Mouse (Mus musculus) intestine, embryonic 14.5 days (tissue): ENCODE measurements around the gene Fam71e2. TPM values are rescaled to one million over a fixed set of nuclear protein-coding genes. Genes with fewer than 3 reads are reported as not detected.

Source experiments
- ATAC-seq: fragments of 200-750 bp; cut with Nextera tagmentation; replicated peaks from 2 replicates; pipeline ENCODE4 v1.8.0; 2017; ENCODE audit warnings: low read depth, moderate number of reproducible peaks, moderate TSS enrichment, moderate library complexity; ENCODE audit not compliant: low FRiP score, low TSS enrichment
- DNase-seq: peaks from one replicate; pipeline ENCODE4 v3.0.0-alpha.2; 2018; ENCODE audit warnings: low spot score
- H3K27ac ChIP-seq: fragments of 300-500 bp; sonication (generic); 2 replicates; pipeline ENCODE4 v1.5.1; 2014; ENCODE audit warnings: low read depth, mild to moderate bottlenecking, control low read depth
- H3K27me3 ChIP-seq: fragments of 300-500 bp; sonication (generic); replicated peaks from 2 replicates; pipeline ENCODE4 v1.6.1; 2014; ENCODE audit warnings: low read length, control low read depth; ENCODE audit not compliant: control insufficient read depth, insufficient read depth
- H3K36me3 ChIP-seq: fragments of 300-500 bp; sonication (generic); 2 replicates; pipeline ENCODE4 v1.6.1; 2014; ENCODE audit warnings: low read length, control low read depth; ENCODE audit not compliant: control insufficient read depth, insufficient read depth
- H3K4me1 ChIP-seq: fragments of 300-500 bp; sonication (generic); replicated peaks from 2 replicates; pipeline ENCODE4 v1.6.1; 2014; ENCODE audit warnings: low read length, control low read depth, mixed read lengths; ENCODE audit not compliant: control insufficient read depth, insufficient read depth
- H3K4me2 ChIP-seq: fragments of 300-500 bp; sonication (generic); 2 replicates; pipeline ENCODE4 v1.6.1; 2014; ENCODE audit warnings: low read length
- H3K4me3 ChIP-seq: fragments of 300-500 bp; sonication (generic); 2 replicates; pipeline ENCODE4 v1.5.1; 2014; ENCODE audit warnings: low read depth, low read length, control low read depth, mixed read lengths
- H3K9ac ChIP-seq: fragments of 300-500 bp; sonication (generic); 2 replicates; pipeline ENCODE4 v1.6.1; 2014; ENCODE audit warnings: mild to moderate bottlenecking, low read length
- H3K9me3 ChIP-seq: fragments of 300-500 bp; sonication (generic); 2 replicates; pipeline ENCODE4 v1.6.1; 2016; ENCODE audit warnings: low read length, control low read depth; ENCODE audit not compliant: control insufficient read depth
- WGBS: fragments of 180-500 bp; shearing (Covaris S2); extraction: QIAGEN DNeasy Blood & Tissue Kit; methylation state at CpG from one replicate; pipeline ENCODE4 v1.1.7; 2014; 5-methylcytosine and 5-hydroxymethylcytosine counted together
- polyA plus RNA-seq: library from polyadenylated mRNA; unstranded; fragments of >200 nt; fragmentation: Nextera tagmentation; extraction: Ambion mirVana; gene quantifications from 2 replicates; pipeline ENCODE4 v1.2.1, GENCODE M21; 2014

Fam71e2 gene
- polyA plus RNA-seq, 1 experiment from 2014 or later = not detected

GRCm38 (mm10) chr7:4739041-4739543, 32.0 kb downstream of the Fam71e2 start:
- H3K27ac ChIP-seq = peak overlapping the region; percentile 73
- 0 out of 2 replicates have a peak overlapping the region, but pooled peaks have one; percentile 14 for H3K9ac ChIP-seq
- 55% methylated on average over 10 of the region's 10 CpGs for WGBS

GRCm38 (mm10) chr7:4732968-4733392, 38.1 kb downstream of the Fam71e2 start:
- DNase-seq (no peak), ATAC-seq (peak; percentile 73; the same call in 1 of the 2 replicates)
- H3K36me3 ChIP-seq = no peaks in the 10 kb centered on the region
- no peak overlapping the region for H3K9ac ChIP-seq
- H3K4me1 ChIP-seq = no peaks in the 10 kb centered on the region
- no peaks in the 10 kb centered on the region for H3K27me3 ChIP-seq
- H3K27ac ChIP-seq = no peak overlapping the region
- no peak overlapping the region for H3K4me3 ChIP-seq
- H3K4me2 ChIP-seq = no peak overlapping the region
- H3K9me3 ChIP-seq = no peaks in the 10 kb centered on the region
- 60% methylated on average over 6 of the region's 6 CpGs for WGBS

More at GRCm38 (mm10) chr7:4739041-4739543, 32.0 kb downstream of the Fam71e2 start:
- Histone ChIP-seq H3K27me3 (no peaks in the 10 kb centered on the region), H3K4me3 (peak overlapping the region; percentile 36), H3K36me3 (peaks cover 19% of the 10 kb centered on the region; the same call in 1 of the 2 replicates), H3K9me3 (no peaks in the 10 kb centered on the region), H3K4me2 (peak overlapping the region; percentile 60), H3K4me1 (peaks cover 25% of the 10 kb centered on the region)
- DNase-seq = no peak
- no peak for ATAC-seq

GRCm38 (mm10) chr7:4731090-4731489, 40.0 kb downstream of the Fam71e2 start:
- Histone ChIP-seq H3K4me1 (no peaks in the 10 kb centered on the region), H3K4me3 (no peak overlapping the region), H3K27ac (no peak overlapping the region), H3K9ac (no peak overlapping the region), H3K36me3 (no peaks in the 10 kb centered on the region), H3K27me3 (no peaks in the 10 kb centered on the region), H3K4me2 (no peak overlapping the region), H3K9me3 (no peaks in the 10 kb centered on the region)
- DNase-seq (no peak), ATAC-seq (no peak)
- 83% methylated on average over 5 of the region's 5 CpGs for WGBS

GRCm38 (mm10) chr7:4725169-4725568, 45.9 kb downstream of the Fam71e2 start, which contains the start of gene Tmem150b:
Gene Tmem150b, minus strand, starts transcription at chr7:4725249.
- Histone ChIP-seq H3K9ac (no peak within 1 kb of the TSS), H3K36me3 (no peaks in the 10 kb centered on the region), H3K4me2 (peak within 1 kb of the TSS; percentile 59), H3K27ac (peak within 1 kb of the TSS; percentile 77), H3K4me1 (peaks cover 4% of the 10 kb centered on the region; the same call in 1 of the 2 replicates), H3K27me3 (no peaks in the 10 kb centered on the region), H3K4me3 (no peak within 1 kb of the TSS), H3K9me3 (no peaks in the 10 kb centered on the region)
- ATAC-seq (no peak; the same call in 1 of the 2 replicates), DNase-seq (no peak)
- 76% methylated on average over 7 of the region's 7 CpGs for WGBS

GRCm38 (mm10) chr7:4724359-4724758, 46.7 kb downstream of the Fam71e2 start:
- Histone ChIP-seq H3K4me3 (no peak overlapping the region), H3K36me3 (no peaks in the 10 kb centered on the region), H3K9ac (no peak overlapping the region), H3K4me2 (peak overlapping the region; percentile 59), H3K4me1 (peaks cover 4% of the 10 kb centered on the region; the same call in 1 of the 2 replicates), H3K27me3 (no peaks in the 10 kb centered on the region), H3K27ac (peak overlapping the region; percentile 77), H3K9me3 (no peaks in the 10 kb centered on the region)
- no peak for DNase-seq
- 30% methylated on average over 3 of the region's 3 CpGs for WGBS
- ATAC-seq = peak; percentile 3; the same call in 1 of the 2 replicates

GRCm38 (mm10) chr7:4723508-4723907, 47.6 kb downstream of the Fam71e2 start:
- 37% methylated on average over 12 of the region's 12 CpGs for WGBS
- ATAC-seq (no peak), DNase-seq (no peak)
- no peaks in the 10 kb centered on the region for H3K36me3 ChIP-seq
- no peaks in the 10 kb centered on the region for H3K9me3 ChIP-seq
- H3K27me3 ChIP-seq = no peaks in the 10 kb centered on the region
- H3K4me1 ChIP-seq = peaks cover 4% of the 10 kb centered on the region; the same call in 1 of the 2 replicates
- H3K9ac ChIP-seq = 0 out of 2 replicates have a peak overlapping the region, but pooled peaks have one; percentile 3
- H3K4me3 ChIP-seq = peak overlapping the region; percentile 30
- H3K4me2 ChIP-seq = peak overlapping the region; percentile 59
- H3K27ac ChIP-seq = peak overlapping the region; percentile 77; the same call in 1 of the 2 replicates

- DNase-seq = no peak
- WGBS = 89% methylated on average over 3 of the region's 3 CpGs
Measured at GRCm38 (mm10) chr7:4719276-4719675, 51.8 kb downstream of the Fam71e2 start.

GRCm38 (mm10) chr7:4716955-4717354, 54.1 kb downstream of the Fam71e2 start:
- no peak for DNase-seq
- H3K27me3 ChIP-seq = no peaks in the 10 kb centered on the region
- H3K4me2 ChIP-seq = no peak overlapping the region
- H3K36me3 ChIP-seq = peaks cover 44% of the 10 kb centered on the region
- H3K4me3 ChIP-seq = no peak overlapping the region
- ATAC-seq = no peak
- H3K9ac ChIP-seq = no peak overlapping the region
- no peak overlapping the region for H3K27ac ChIP-seq
- WGBS = 64% methylated on average over 6 of the region's 6 CpGs
- H3K9me3 ChIP-seq = no peaks in the 10 kb centered on the region
- H3K4me1 ChIP-seq = no peaks in the 10 kb centered on the region

More at GRCm38 (mm10) chr7:4719276-4719675, 51.8 kb downstream of the Fam71e2 start:
- H3K4me1 ChIP-seq = peaks cover 4% of the 10 kb centered on the region; the same call in 1 of the 2 replicates
- H3K36me3 ChIP-seq = peaks cover 21% of the 10 kb centered on the region
- H3K27ac ChIP-seq = no peak overlapping the region
- H3K4me2 ChIP-seq = no peak overlapping the region
- no peak for ATAC-seq
- H3K9ac ChIP-seq = no peak overlapping the region
- no peaks in the 10 kb centered on the region for H3K27me3 ChIP-seq
- no peaks in the 10 kb centered on the region for H3K9me3 ChIP-seq
- no peak overlapping the region for H3K4me3 ChIP-seq

- Histone ChIP-seq H3K27me3 (no peaks in the 10 kb centered on the region), H3K4me1 (no peaks in the 10 kb centered on the region), H3K9ac (no peak overlapping the region)
Measured at GRCm38 (mm10) chr7:4712594-4712993, 58.5 kb downstream of the Fam71e2 start.

More at GRCm38 (mm10) chr7:4712594-4712993, 58.5 kb downstream of the Fam71e2 start:
- no peak overlapping the region for H3K27ac ChIP-seq
- H3K4me2 ChIP-seq = no peak overlapping the region
- no peaks in the 10 kb centered on the region for H3K9me3 ChIP-seq
- DNase-seq (no peak), ATAC-seq (no peak)
- no peak overlapping the region for H3K4me3 ChIP-seq
- 88% methylated on average over 3 of the region's 3 CpGs for WGBS
- peaks cover 85% of the 10 kb centered on the region for H3K36me3 ChIP-seq
